Mouse (Mus musculus) liver, embryonic 14.5 days (tissue): ENCODE data around the gene Noxred1. TPM values are rescaled to one million over a fixed set of nuclear protein-coding genes. Genes with fewer than 3 reads are reported as not detected.

ENCODE experiments used
- ATAC-seq: fragments of 200-750 bp; cut with Nextera tagmentation; 2 replicates; pipeline ENCODE4 v1.8.0; 2017; ENCODE audit warnings: moderate number of reproducible peaks, mild to moderate bottlenecking, moderate library complexity; ENCODE audit not compliant: insufficient read depth
- DNase-seq, 3 experiments: peaks; one replicate each; pipeline ENCODE4 v3.0.0-alpha.2; 2012 to 2013; ENCODE audit warnings: low read depth in 3 of 3, low spot score in 3 of 3
- H3K27ac ChIP-seq: fragments of 300-500 bp; sonication (generic); 2 replicates; pipeline ENCODE4 v1.5.1; 2014; ENCODE audit warnings: moderate library complexity, mild to moderate bottlenecking, control low read depth, inconsistent platforms
- H3K27me3 ChIP-seq: fragments of 300-500 bp; sonication (generic); 2 replicates; pipeline ENCODE4 v1.6.1; 2014; ENCODE audit warnings: mild to moderate bottlenecking, low read length, moderate library complexity; ENCODE audit not compliant: control insufficient read depth, insufficient read depth
- H3K36me3 ChIP-seq: fragments of 300-500 bp; sonication (generic); replicated peaks from 2 replicates; pipeline ENCODE4 v1.6.1; 2014; ENCODE audit warnings: low read depth; ENCODE audit not compliant: control insufficient read depth, insufficient read depth
- H3K4me1 ChIP-seq, 2 experiments: fragments of 200-500 bp in 1 of 2; fragments of 300-500 bp in 1 of 2; sonication (generic) in 1 of 2; replicated peaks; 2 replicates each; pipeline ENCODE4 v1.6.1; 2012 to 2014; ENCODE audit warnings: antibody characterized with exemption in 1 of 2, inconsistent platforms in 1 of 2, low read length in 1 of 2; ENCODE audit not compliant: control insufficient read depth in 2 of 2, insufficient read depth in 2 of 2
- H3K4me2 ChIP-seq: fragments of 300-500 bp; sonication (generic); 2 replicates; pipeline ENCODE4 v1.6.1; 2014; ENCODE audit warnings: low read depth, mild to moderate bottlenecking, control low read depth, moderate library complexity
- H3K4me3 ChIP-seq, 2 experiments: fragments of 200-500 bp in 1 of 2; fragments of 300-500 bp in 1 of 2; sonication (generic) in 1 of 2; 2 replicates each; pipeline ENCODE4 v1.5.1; 2012 to 2014; ENCODE audit warnings: low read depth in 2 of 2, low read length in 2 of 2, mild to moderate bottlenecking in 2 of 2, control low read depth in 1 of 2, inconsistent platforms in 1 of 2, moderate library complexity in 1 of 2; ENCODE audit not compliant: insufficient read depth in 1 of 2
- H3K9ac ChIP-seq: fragments of 300-500 bp; sonication (generic); replicated peaks from 2 replicates; pipeline ENCODE4 v1.6.1; 2014; ENCODE audit warnings: mild to moderate bottlenecking, control low read depth, moderate library complexity
- H3K9me3 ChIP-seq: fragments of 300-500 bp; sonication (generic); 2 replicates; pipeline ENCODE4 v1.6.1; 2016; ENCODE audit warnings: low read length, mixed read lengths; ENCODE audit not compliant: control insufficient read depth
- CTCF ChIP-seq: IDR thresholded peaks from 2 replicates; pipeline ENCODE4 v1.5.1; 2016; ENCODE audit warnings: antibody characterized with exemption, low read depth, control low read depth
- EP300 ChIP-seq: IDR thresholded peaks from 2 replicates; pipeline ENCODE4 v1.6.1; 2016; ENCODE audit warnings: antibody characterized with exemption, low read depth
- WGBS: fragments of 180-500 bp; shearing (Covaris S2); extraction: QIAGEN DNeasy Blood & Tissue Kit; methylation state at CpG from one replicate; pipeline ENCODE4 v1.1.7; 2014; ENCODE audit not compliant: insufficient replicate concordance; 5-methylcytosine and 5-hydroxymethylcytosine counted together
- microRNA-seq: library from miRNA; unstranded; fragments of <30 nt; microRNA quantifications from one replicate; pipeline ENCODE4, GENCODE M21; 2016
- polyA plus RNA-seq, 2 experiments: library from polyadenylated mRNA; depleted of rRNA in 1 of 2; stranded (reverse) in 1 of 2; unstranded in 1 of 2; fragments of >200 nt; fragmentation: Nextera tagmentation in 1 of 2; extraction: Ambion mirVana in 1 of 2; gene quantifications; 2 replicates each; pipeline versions ENCODE4 v1.2.1 to v1.2.3; 2012 to 2014

Gene Noxred1
- polyA plus RNA-seq, 2 experiments = 0.16 to 0.28 TPM

GRCm38 (mm10) chr12:87195069-87195468, 43.5 kb downstream of the Noxred1 start:
- TF ChIP-seq CTCF (no peak), EP300 (no peak)
- Histone ChIP-seq H3K9me3 (no peaks in the 10 kb centered on the region), H3K4me2 (no peak overlapping the region), H3K36me3 (no peaks in the 10 kb centered on the region), H3K27ac (no peak overlapping the region), H3K4me3 (no peak overlapping the region), H3K9ac (no peak overlapping the region), H3K4me1 (peaks cover 0 to 5% of the 10 kb centered on the region in 2 experiments; a peak in 1 of 4 replicates), H3K27me3 (peaks cover 5% of the 10 kb centered on the region)
- no peak for ATAC-seq
- no peak for DNase-seq
- WGBS = 46% methylated on average over 1 of the region's 1 CpGs

GRCm38 (mm10) chr12:87193008-87193407, 45.5 kb downstream of the Noxred1 start:
- TF ChIP-seq CTCF (no peak), EP300 (no peak)
- ATAC-seq = no peak
- Histone ChIP-seq H3K9ac (no peak overlapping the region), H3K27me3 (no peaks in the 10 kb centered on the region), H3K4me3 (no peak overlapping the region), H3K4me1 (peaks cover 0 to under 1% of the 10 kb centered on the region in 2 experiments; a peak in 1 of 4 replicates), H3K36me3 (no peaks in the 10 kb centered on the region), H3K4me2 (no peak overlapping the region), H3K9me3 (no peaks in the 10 kb centered on the region), H3K27ac (no peak overlapping the region)
- 38% methylated on average over 3 of the region's 3 CpGs for WGBS
- DNase-seq = no peak

- Histone ChIP-seq H3K9ac (no peak overlapping the region), H3K4me2 (no peak overlapping the region), H3K36me3 (no peaks in the 10 kb centered on the region), H3K9me3 (no peaks in the 10 kb centered on the region), H3K4me1 (no peaks in the 10 kb centered on the region), H3K27me3 (no peaks in the 10 kb centered on the region), H3K4me3 (no peak overlapping the region), H3K27ac (no peak overlapping the region)
- no peak for ATAC-seq
- TF ChIP-seq CTCF (no peak), EP300 (no peak)
- DNase-seq = no peak
- 87% methylated on average over 4 of the region's 4 CpGs for WGBS
Measured at GRCm38 (mm10) chr12:87177631-87178030, 60.9 kb downstream of the Noxred1 start.

GRCm38 (mm10) chr12:87175194-87175946, 63.2 kb downstream of the Noxred1 start:
- H3K4me3 ChIP-seq = no peak overlapping the region
- no peak overlapping the region for H3K27ac ChIP-seq
- no peak for ATAC-seq
- H3K4me2 ChIP-seq = no peak overlapping the region
- TF ChIP-seq EP300 (no peak), CTCF (no peak)
- DNase-seq = no peak
- H3K9me3 ChIP-seq = no peaks in the 10 kb centered on the region
- no peaks in the 10 kb centered on the region for H3K36me3 ChIP-seq
- WGBS = 58% methylated on average over 4 of the region's 4 CpGs
- no peak overlapping the region for H3K9ac ChIP-seq
- no peaks in the 10 kb centered on the region for H3K27me3 ChIP-seq
- no peaks in the 10 kb centered on the region for H3K4me1 ChIP-seq

Small RNAs within 50 kb of the gene (microRNA-seq; reads per million reads assigned to microRNA genes)
- gene Gm47293 = not detected

Other genes starting within 250 kb of the Noxred1 start
- gene Zdhhc22, start 248.3 kb downstream of the Noxred1 start, polyA plus RNA-seq (2012; rRNA removed) = not detected in 2 replicates
- not detected in 2 replicates for gene Zdhhc22, start 248.3 kb downstream of the Noxred1 start, polyA plus RNA-seq (2014; fragmentation: Nextera tagmentation; extraction: Ambion mirVana)
- 0.02 TPM in 1 of 2 replicates, not detected in the other for gene Tmem63c, start 217.4 kb downstream of the Noxred1 start, polyA plus RNA-seq (2012; rRNA removed)
- gene Tmem63c, start 217.4 kb downstream of the Noxred1 start, polyA plus RNA-seq (2014; fragmentation: Nextera tagmentation; extraction: Ambion mirVana) = not detected in 2 replicates
- 0.04 TPM in 1 of 2 replicates, not detected in the other for gene Ngb, start 136.2 kb downstream of the Noxred1 start, polyA plus RNA-seq (2012; rRNA removed)
- gene Ngb, start 136.2 kb downstream of the Noxred1 start, polyA plus RNA-seq (2014; fragmentation: Nextera tagmentation; extraction: Ambion mirVana) = 0.11 TPM in 1 of 2 replicates, not detected in the other
- gene Gstz1, start 91.6 kb downstream of the Noxred1 start, polyA plus RNA-seq (2012; rRNA removed) = 94.8 and 115 TPM in 2 replicates
- gene Gstz1, start 91.6 kb downstream of the Noxred1 start, polyA plus RNA-seq (2014; fragmentation: Nextera tagmentation; extraction: Ambion mirVana) = 91.0 and 101 TPM in 2 replicates
- 2.6 and 2.8 TPM in 2 replicates for gene Pomt2, start 90.8 kb downstream of the Noxred1 start, polyA plus RNA-seq (2012; rRNA removed)
- 3.9 and 4.9 TPM in 2 replicates for gene Pomt2, start 90.8 kb downstream of the Noxred1 start, polyA plus RNA-seq (2014; fragmentation: Nextera tagmentation; extraction: Ambion mirVana)
- gene Samd15, start 39.0 kb downstream of the Noxred1 start, polyA plus RNA-seq (2012; rRNA removed) = 0.03 and 0.21 TPM in 2 replicates
- gene Samd15, start 39.0 kb downstream of the Noxred1 start, polyA plus RNA-seq (2014; fragmentation: Nextera tagmentation; extraction: Ambion mirVana) = 7.6 and 8.2 TPM in 2 replicates
- 0.62 and 0.80 TPM in 2 replicates for gene Tmed8, start 38.3 kb downstream of the Noxred1 start, polyA plus RNA-seq (2012; rRNA removed)
- 0.50 and 0.99 TPM in 2 replicates for gene Tmed8, start 38.3 kb downstream of the Noxred1 start, polyA plus RNA-seq (2014; fragmentation: Nextera tagmentation; extraction: Ambion mirVana)
- gene Vipas39, start 27.5 kb upstream of the Noxred1 start, polyA plus RNA-seq (2012; rRNA removed) = 6.1 and 7.8 TPM in 2 replicates
- 8.0 and 10.4 TPM in 2 replicates for gene Vipas39, start 27.5 kb upstream of the Noxred1 start, polyA plus RNA-seq (2014; fragmentation: Nextera tagmentation; extraction: Ambion mirVana)
- gene Ahsa1, start 27.7 kb upstream of the Noxred1 start, polyA plus RNA-seq (2012; rRNA removed) = 66.5 and 119 TPM in 2 replicates
- 109 and 117 TPM in 2 replicates for gene Ahsa1, start 27.7 kb upstream of the Noxred1 start, polyA plus RNA-seq (2014; fragmentation: Nextera tagmentation; extraction: Ambion mirVana)
- gene Ism2, start 61.0 kb upstream of the Noxred1 start, polyA plus RNA-seq (2012; rRNA removed) = 0.07 and 0.11 TPM in 2 replicates
- 0.08 and 0.32 TPM in 2 replicates for gene Ism2, start 61.0 kb upstream of the Noxred1 start, polyA plus RNA-seq (2014; fragmentation: Nextera tagmentation; extraction: Ambion mirVana)
- 4.6 and 8.0 TPM in 2 replicates for gene Sptlc2, start 149.6 kb upstream of the Noxred1 start, polyA plus RNA-seq (2012; rRNA removed)
- 28.2 TPM in 2 replicates for gene Sptlc2, start 149.6 kb upstream of the Noxred1 start, polyA plus RNA-seq (2014; fragmentation: Nextera tagmentation; extraction: Ambion mirVana)
- gene Slirp, start 205.2 kb upstream of the Noxred1 start, polyA plus RNA-seq (2012; rRNA removed) = 38.5 and 44.2 TPM in 2 replicates
- gene Slirp, start 205.2 kb upstream of the Noxred1 start, polyA plus RNA-seq (2014; fragmentation: Nextera tagmentation; extraction: Ambion mirVana) = 180 and 182 TPM in 2 replicates
- gene Alkbh1, start 205.3 kb upstream of the Noxred1 start, polyA plus RNA-seq (2012; rRNA removed) = 12.0 and 16.3 TPM in 2 replicates
- gene Alkbh1, start 205.3 kb upstream of the Noxred1 start, polyA plus RNA-seq (2014; fragmentation: Nextera tagmentation; extraction: Ambion mirVana) = 10.4 TPM in 2 replicates
- 10.1 and 19.5 TPM in 2 replicates for gene Snw1, start 233.5 kb upstream of the Noxred1 start, polyA plus RNA-seq (2012; rRNA removed)
- 55.5 and 63.0 TPM in 2 replicates for gene Snw1, start 233.5 kb upstream of the Noxred1 start, polyA plus RNA-seq (2014; fragmentation: Nextera tagmentation; extraction: Ambion mirVana)